Comparison of ENCODE assay signal across 8 mouse cellular contexts in genomic region chr10:120422050-120422449, GRCm38 (mm10). TPM values are rescaled to one million over a fixed set of nuclear protein-coding genes. Genes with fewer than 3 reads are reported as not detected.
DNase-seq lines count a peak whose midpoint lies in the region; ATAC-seq lines count a peak whose summit lies in the region.

No protein-coding gene starts in this region.

- H3K9ac ChIP-seq in midbrain, embryonic 11.5 days (ENCODE audit: low read length): no peak overlapping the region
- H3K9ac ChIP-seq in heart, embryonic 11.5 days (ENCODE audit: low read depth, low read length): no peak overlapping the region
- peak overlapping the region; percentile 28 for H3K9ac ChIP-seq in kidney, embryonic 16.5 days (replicated peaks; ENCODE audit: low read length)
- H3K9ac ChIP-seq in limb, embryonic 13.5 days: no peak overlapping the region

- peaks cover 81% of the 10 kb centered on the region for H3K4me1 ChIP-seq in midbrain, embryonic 10.5 days
- peaks cover 22% of the 10 kb centered on the region for H3K4me1 ChIP-seq in midbrain, embryonic 11.5 days (ENCODE audit: control insufficient read depth, insufficient read depth, low read length)
- peaks cover 92% of the 10 kb centered on the region for H3K4me1 ChIP-seq in forebrain, embryonic 10.5 days
- H3K4me1 ChIP-seq in heart, embryonic 11.5 days (ENCODE audit: control insufficient read depth, insufficient read depth, low read length): peaks cover 54% of the 10 kb centered on the region
- peaks cover 78% of the 10 kb centered on the region for H3K4me1 ChIP-seq in kidney, embryonic 16.5 days (ENCODE audit: insufficient read depth, low read length)
- H3K4me1 ChIP-seq in limb, embryonic 13.5 days: peaks cover 80% of the 10 kb centered on the region

- no peaks in the 10 kb centered on the region for H3K27me3 ChIP-seq in midbrain, embryonic 10.5 days (ENCODE audit: low read depth, poor library complexity, severe bottlenecking)
- no peaks in the 10 kb centered on the region for H3K27me3 ChIP-seq in midbrain, embryonic 11.5 days (ENCODE audit: control insufficient read depth, insufficient read depth, low read length)
- no peaks in the 10 kb centered on the region for H3K27me3 ChIP-seq in forebrain, embryonic 10.5 days (ENCODE audit: poor library complexity, severe bottlenecking)
- H3K27me3 ChIP-seq in heart, embryonic 11.5 days (ENCODE audit: control insufficient read depth, insufficient read depth, low read length): no peaks in the 10 kb centered on the region
- no peaks in the 10 kb centered on the region for H3K27me3 ChIP-seq in kidney, embryonic 16.5 days (ENCODE audit: insufficient read depth, low read length)
- no peaks in the 10 kb centered on the region for H3K27me3 ChIP-seq in limb, embryonic 13.5 days

- WGBS in midbrain, embryonic 10.5 days: 75% methylated on average over 10 of the region's 10 CpGs
- 77% methylated on average over 10 of the region's 10 CpGs for WGBS in midbrain, embryonic 11.5 days
- WGBS in forebrain, embryonic 10.5 days: 75% methylated on average over 10 of the region's 10 CpGs
- 18% methylated on average over 10 of the region's 10 CpGs for WGBS in heart, embryonic 11.5 days (ENCODE audit: insufficient replicate concordance)
- 12% methylated on average over 10 of the region's 10 CpGs for WGBS in kidney, embryonic 16.5 days
- 17% methylated on average over 10 of the region's 10 CpGs for WGBS in limb, embryonic 13.5 days

- peaks cover 23% of the 10 kb centered on the region for H3K36me3 ChIP-seq in midbrain, embryonic 10.5 days
- H3K36me3 ChIP-seq in midbrain, embryonic 11.5 days (ENCODE audit: control insufficient read depth, insufficient read depth, low read length): no peaks in the 10 kb centered on the region
- H3K36me3 ChIP-seq in forebrain, embryonic 10.5 days (replicated peaks): peaks cover 71% of the 10 kb centered on the region
- H3K36me3 ChIP-seq in heart, embryonic 11.5 days (ENCODE audit: control insufficient read depth, insufficient read depth, low read length): no peaks in the 10 kb centered on the region
- H3K36me3 ChIP-seq in kidney, embryonic 16.5 days (ENCODE audit: insufficient read depth, low read length): no peaks in the 10 kb centered on the region
- H3K36me3 ChIP-seq in limb, embryonic 13.5 days: peaks cover 13% of the 10 kb centered on the region; the same call in 1 of the 2 replicates

- no peaks in the 10 kb centered on the region for H3K9me3 ChIP-seq in midbrain, embryonic 10.5 days (replicated peaks)
- no peaks in the 10 kb centered on the region for H3K9me3 ChIP-seq in midbrain, embryonic 11.5 days (ENCODE audit: control insufficient read depth, low read length)
- H3K9me3 ChIP-seq in forebrain, embryonic 10.5 days: no peaks in the 10 kb centered on the region
- H3K9me3 ChIP-seq in heart, embryonic 11.5 days (replicated peaks; ENCODE audit: control insufficient read depth, low read length): no peaks in the 10 kb centered on the region
- no peaks in the 10 kb centered on the region for H3K9me3 ChIP-seq in kidney, embryonic 16.5 days (ENCODE audit: low read length)
- H3K9me3 ChIP-seq in limb, embryonic 13.5 days: no peaks in the 10 kb centered on the region

- H3K4me2 ChIP-seq in midbrain, embryonic 11.5 days: no peak overlapping the region
- peak overlapping the region; percentile 48 for H3K4me2 ChIP-seq in heart, embryonic 11.5 days
- H3K4me2 ChIP-seq in kidney, embryonic 16.5 days (replicated peaks; ENCODE audit: low read depth, low read length): peak overlapping the region; percentile 17; the same call in 1 of the 2 replicates
- H3K4me2 ChIP-seq in limb, embryonic 13.5 days (replicated peaks): no peak overlapping the region; the same call in 1 of the 2 replicates

- 0 out of 2 replicates have a peak overlapping the region, but pooled peaks have one; percentile 10 for H3K27ac ChIP-seq in midbrain, embryonic 10.5 days (replicated peaks)
- no peak overlapping the region for H3K27ac ChIP-seq in midbrain, embryonic 11.5 days (ENCODE audit: low read depth, low read length)
- peak overlapping the region; percentile 65 for H3K27ac ChIP-seq in forebrain, embryonic 10.5 days
- peak overlapping the region; percentile 75; the same call in 1 of the 2 replicates for H3K27ac ChIP-seq in heart, embryonic 11.5 days (ENCODE audit: low read depth, low read length)
- peak overlapping the region; percentile 78 for H3K27ac ChIP-seq in kidney, embryonic 16.5 days (ENCODE audit: low read length)
- H3K27ac ChIP-seq in limb, embryonic 13.5 days: peak overlapping the region; percentile 76

- ATAC-seq in midbrain, embryonic 11.5 days (ENCODE audit: low FRiP score): no peak
- peak; percentile 54; the same call in 1 of the 2 replicates for ATAC-seq in heart, embryonic 11.5 days (replicated peaks; ENCODE audit: insufficient number of reproducible peaks, low FRiP score, low TSS enrichment)
- ATAC-seq in kidney, embryonic 16.5 days (ENCODE audit: low FRiP score, low TSS enrichment): no peak
- ATAC-seq in limb, embryonic 13.5 days (ENCODE audit: low FRiP score, low read depth): peak; percentile 42

- peak; percentile 12 for DNase-seq in midbrain, embryonic 10.5 days (ENCODE audit: low spot score)
- no peak for DNase-seq in midbrain, embryonic 11.5 days (ENCODE audit: low spot score, missing footprints)
- no peak for DNase-seq in forebrain, embryonic 10.5 days (ENCODE audit: extremely low spot score, low spot score)
- DNase-seq in right cerebral cortex, adult 18-20 months: peak; percentile 46
- no peak for DNase-seq in yolk sac, embryonic 10.5 days (ENCODE audit: low spot score)

- H3K4me3 ChIP-seq in midbrain, embryonic 10.5 days: no peak overlapping the region
- no peak overlapping the region for H3K4me3 ChIP-seq in midbrain, embryonic 11.5 days (ENCODE audit: low read depth, low read length)
- H3K4me3 ChIP-seq in forebrain, embryonic 10.5 days: no peak overlapping the region
- H3K4me3 ChIP-seq in heart, embryonic 11.5 days (ENCODE audit: low read depth, low read length): no peak overlapping the region
- no peak overlapping the region for H3K4me3 ChIP-seq in kidney, embryonic 16.5 days (ENCODE audit: low read length)
- H3K4me3 ChIP-seq in limb, embryonic 13.5 days: no peak overlapping the region

RNA-seq across cellular contexts. Expression of gene Hmga2, which starts 54.2 kb away (rescaled TPM):
- 28.9 and 44.4 TPM in 2 replicates for polyA plus RNA-seq in midbrain, embryonic 10.5 days (2016; fragmentation: Nextera tagmentation; extraction: Ambion mirVana)
- polyA plus RNA-seq in midbrain, embryonic 11.5 days (2014; fragmentation: Nextera tagmentation; extraction: Ambion mirVana): 22.9 and 23.2 TPM in 2 replicates
- 115 and 117 TPM in 2 replicates for polyA plus RNA-seq in forebrain, embryonic 10.5 days (2016; fragmentation: Nextera tagmentation; extraction: Ambion mirVana)
- polyA plus RNA-seq in heart, embryonic 11.5 days (2014; fragmentation: Nextera tagmentation; extraction: Ambion mirVana): 31.7 and 42.6 TPM in 2 replicates
- polyA plus RNA-seq in kidney, embryonic 16.5 days (2015; fragmentation: Nextera tagmentation; extraction: Ambion mirVana): 15.4 and 21.2 TPM in 2 replicates
- polyA plus RNA-seq in limb, embryonic 13.5 days (2015; fragmentation: Nextera tagmentation; extraction: Ambion mirVana): 88.7 and 108 TPM in 2 replicates

Comparison
In these comparisons a context has a peak if more than half of its experiments do, and no peak if none do; other contexts are left out.
1. DNase-seq: peak in midbrain, embryonic 10.5 days (single experiment) and right cerebral cortex, adult 18-20 months (single experiment); none in midbrain, embryonic 11.5 days (single experiment), forebrain, embryonic 10.5 days (single experiment) and yolk sac, embryonic 10.5 days (single experiment).
2. ATAC-seq: peak in heart, embryonic 11.5 days (single experiment) and limb, embryonic 13.5 days (single experiment); none in midbrain, embryonic 11.5 days (single experiment) and kidney, embryonic 16.5 days (single experiment).
3. H3K4me2 ChIP-seq: peak in heart, embryonic 11.5 days (single experiment) and kidney, embryonic 16.5 days (single experiment); none in midbrain, embryonic 11.5 days (single experiment) and limb, embryonic 13.5 days (single experiment).